Mouse (Mus musculus) thymus, adult 2 months (tissue): ENCODE data around the gene Erp27. TPM values are rescaled to one million over a fixed set of nuclear protein-coding genes. Genes with fewer than 3 reads are reported as not detected.
A peak's percentile ranks its signal among the peaks of the same experiment; 100 is the strongest.

Source experiments
- DNase-seq: peaks from one replicate; pipeline ENCODE4 v3.0.0; 2021
- H3K27ac ChIP-seq: fragments of 200-500 bp; 2 replicates; pipeline ENCODE4 v1.5.1; 2012; ENCODE audit warnings: low read length, control low read depth; ENCODE audit not compliant: control insufficient read depth, insufficient read depth
- H3K27me3 ChIP-seq: fragments of 200-500 bp; 2 replicates; pipeline ENCODE4 v1.6.1; 2012; ENCODE audit warnings: mild to moderate bottlenecking, low read length, moderate library complexity, mixed read lengths; ENCODE audit not compliant: control insufficient read depth, insufficient read depth
- H3K36me3 ChIP-seq: fragments of 200-500 bp; 2 replicates; pipeline ENCODE4 v1.6.1; 2012; ENCODE audit warnings: mild to moderate bottlenecking, low read length, moderate library complexity; ENCODE audit not compliant: control insufficient read depth, insufficient read depth
- H3K4me1 ChIP-seq: fragments of 200-500 bp; replicated peaks from 2 replicates; pipeline ENCODE4 v1.6.1; 2012; ENCODE audit warnings: low read length; ENCODE audit not compliant: control insufficient read depth, insufficient read depth
- H3K4me3 ChIP-seq: fragments of 200-500 bp; 2 replicates; pipeline ENCODE4 v1.5.1; 2012; ENCODE audit warnings: mild to moderate bottlenecking, low read length, control low read depth, moderate library complexity; ENCODE audit not compliant: control insufficient read depth, insufficient read depth
- CTCF ChIP-seq: fragments of 200-500 bp; IDR thresholded peaks from 2 replicates; pipeline ENCODE4 v1.5.1; 2012; ENCODE audit warnings: mild to moderate bottlenecking, control low read depth, low read length, moderate library complexity, borderline replicate concordance; ENCODE audit not compliant: control insufficient read depth, poor library complexity, insufficient read depth; ENCODE audit errors: extremely low read depth
- POLR2A ChIP-seq: fragments of 200-500 bp; IDR thresholded peaks from 2 replicates; pipeline ENCODE4 v1.6.1; 2012; ENCODE audit warnings: mild to moderate bottlenecking, low read length, control low read depth, moderate library complexity; ENCODE audit not compliant: control insufficient read depth, poor library complexity, insufficient read depth; ENCODE audit errors: extremely low read depth
- WGBS: fragments of 180-500 bp; shearing (Covaris S2); methylation state at CpG from one replicate; pipeline ENCODE4 v1.1.7; 2018; 5-methylcytosine and 5-hydroxymethylcytosine counted together
- polyA plus RNA-seq: library from polyadenylated mRNA; depleted of rRNA; stranded (reverse); fragments of >200 nt; gene quantifications from 2 replicates; pipeline ENCODE4 v1.2.3, GENCODE M21; 2012

Erp27 gene
- polyA plus RNA-seq, 1 experiment, result 2.4 TPM

DNA sequence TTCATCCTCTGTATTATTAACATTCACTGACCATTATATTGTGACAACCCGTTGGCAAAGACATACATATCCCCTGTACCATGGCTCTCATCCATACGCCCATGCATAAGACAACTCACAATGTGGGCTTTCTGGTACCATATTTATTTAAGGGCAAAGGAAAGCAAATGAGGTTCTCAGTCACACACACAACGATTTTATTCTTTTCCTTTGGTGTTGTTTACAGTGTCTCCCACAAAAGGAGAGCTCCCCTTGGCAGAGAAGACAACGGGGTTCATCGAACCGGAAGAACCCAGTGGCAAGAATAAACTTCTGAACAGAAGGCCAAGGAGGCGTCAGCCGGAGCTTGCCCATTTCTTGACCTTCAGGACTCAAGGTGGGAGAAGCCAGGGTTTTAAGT, 1.6 kb upstream of the Erp27 start, which contains the start of gene Pde6h:
Pde6h (plus strand) TSS at position 301 of the 400 bp plus-strand sequence.
- Histone ChIP-seq H3K4me1 (peaks cover 2% of the 10 kb centered on the region; the same call in 1 of the 2 replicates), H3K27ac (no peak within 1 kb of the TSS), H3K27me3 (no peaks in the 10 kb centered on the region), H3K4me3 (no peak within 1 kb of the TSS), H3K36me3 (peaks cover 60% of the 10 kb centered on the region)
- TF ChIP-seq POLR2A (no peak), CTCF (no peak)
- no peak for DNase-seq
- 97% methylated on average over 8 of the region's 8 CpGs for WGBS

DNA sequence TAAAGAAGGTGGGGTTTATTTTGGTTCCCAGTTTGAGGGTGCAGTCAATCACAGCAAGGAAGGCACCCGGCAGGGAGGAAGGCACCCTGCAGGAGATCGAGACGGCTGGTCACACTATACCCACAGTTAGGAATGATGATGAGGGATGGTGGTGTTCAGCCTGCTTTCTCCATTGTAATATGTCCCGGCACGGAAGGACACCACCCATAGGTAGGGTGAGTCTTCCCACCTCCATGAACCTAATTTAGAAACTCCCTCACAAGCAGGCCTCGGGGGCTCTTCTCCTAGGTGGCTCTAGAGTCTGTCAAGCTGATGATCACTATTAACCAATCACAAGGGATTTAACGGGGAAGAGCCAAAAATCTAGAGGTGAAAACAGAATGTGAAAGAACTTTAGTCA, 891 bp upstream of the Erp27 start:
- Histone ChIP-seq H3K4me3 (no peak overlapping the region), H3K4me1 (peaks cover 2% of the 10 kb centered on the region; the same call in 1 of the 2 replicates), H3K27ac (no peak overlapping the region), H3K27me3 (no peaks in the 10 kb centered on the region), H3K36me3 (peaks cover 53% of the 10 kb centered on the region)
- WGBS, result 92% methylated on average over 7 of the region's 7 CpGs
- DNase-seq, result no peak
- TF ChIP-seq POLR2A (no peak), CTCF (no peak)

DNA sequence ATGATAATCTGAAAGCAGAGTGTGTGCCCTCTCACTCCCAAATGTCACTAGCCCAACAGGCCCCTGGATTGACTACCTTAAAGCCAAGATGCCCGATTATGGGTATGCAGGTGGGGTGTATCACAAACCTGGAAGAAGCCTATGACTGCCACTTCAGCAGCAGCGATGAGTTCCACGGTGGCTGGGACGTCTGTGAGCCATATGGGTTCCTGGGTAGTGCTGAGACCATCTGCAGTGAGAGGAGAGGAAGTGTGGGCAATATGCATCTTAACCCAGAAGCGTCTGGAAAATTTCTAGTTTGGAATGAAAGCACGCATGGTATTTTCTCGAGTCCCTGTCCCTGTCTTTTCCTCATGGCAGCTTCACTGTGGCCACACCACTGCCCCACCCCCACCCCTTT, 379 bp downstream of the Erp27 start:
- DNase-seq, result no peak
- H3K4me1 ChIP-seq, result peaks cover 2% of the 10 kb centered on the region; the same call in 1 of the 2 replicates
- TF ChIP-seq CTCF (no peak), POLR2A (no peak)
- H3K36me3 ChIP-seq, result peaks cover 41% of the 10 kb centered on the region
- 32% methylated on average over 7 of the region's 7 CpGs for WGBS
- no peaks in the 10 kb centered on the region for H3K27me3 ChIP-seq
- no peak overlapping the region for H3K4me3 ChIP-seq
- H3K27ac ChIP-seq, result peak overlapping the region; percentile 12; the same call in 1 of the 2 replicates

DNA sequence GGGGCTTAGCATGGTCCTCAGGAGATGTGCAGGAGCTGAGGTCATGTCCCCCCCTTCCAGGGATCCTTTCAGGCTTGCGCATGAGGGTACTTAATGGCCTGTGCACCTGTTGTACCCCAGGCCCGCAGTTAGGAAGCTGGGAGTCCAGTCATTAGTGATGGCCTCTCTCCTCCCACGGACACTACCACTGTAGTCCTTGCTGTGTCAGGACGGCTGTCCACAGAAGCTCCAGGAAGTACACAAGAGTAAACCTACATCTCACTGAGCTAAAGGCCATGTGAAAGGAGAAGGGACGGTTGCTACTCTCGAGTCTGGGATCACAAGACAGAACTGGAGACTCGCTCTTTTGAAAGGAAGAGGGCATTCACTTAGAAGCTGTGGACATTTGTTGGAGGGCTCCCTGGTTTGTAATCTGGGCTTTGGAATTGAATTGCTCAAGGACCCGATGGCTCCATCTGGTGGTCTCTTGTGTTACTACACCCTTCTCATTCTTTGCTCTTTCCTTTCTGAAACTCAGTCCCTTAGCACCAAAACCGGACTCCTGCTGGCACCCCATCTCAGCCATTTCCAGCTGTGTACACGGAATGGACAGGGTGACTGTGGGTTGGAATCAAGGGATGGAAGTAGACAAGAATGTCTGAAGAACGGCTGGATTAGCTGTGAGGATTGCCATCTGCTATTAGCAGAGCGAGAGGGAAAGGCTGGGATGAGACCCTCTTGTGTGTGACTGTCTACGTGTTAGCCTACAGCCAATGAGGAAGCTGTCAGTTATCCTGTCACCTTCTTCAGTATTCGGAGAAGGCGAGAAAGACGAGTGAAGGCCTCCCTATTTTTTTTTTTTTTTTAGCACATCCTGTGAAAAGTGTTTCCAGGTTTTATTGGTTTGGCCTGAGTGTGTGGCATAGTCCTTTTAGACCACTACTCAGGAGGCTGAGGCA, 1.4 kb downstream of the Erp27 start:
- no peak for TF ChIP-seq CTCF
- no peak for TF ChIP-seq POLR2A
- peak; percentile 74 for DNase-seq
- WGBS, result 53% methylated on average over 16 of the region's 16 CpGs
- no peak overlapping the region for H3K4me3 ChIP-seq
- H3K27me3 ChIP-seq, result no peaks in the 10 kb centered on the region
- H3K4me1 ChIP-seq, result peaks cover 2% of the 10 kb centered on the region; the same call in 1 of the 2 replicates
- H3K27ac ChIP-seq, result no peak overlapping the region
- peaks cover 31% of the 10 kb centered on the region for H3K36me3 ChIP-seq

DNA sequence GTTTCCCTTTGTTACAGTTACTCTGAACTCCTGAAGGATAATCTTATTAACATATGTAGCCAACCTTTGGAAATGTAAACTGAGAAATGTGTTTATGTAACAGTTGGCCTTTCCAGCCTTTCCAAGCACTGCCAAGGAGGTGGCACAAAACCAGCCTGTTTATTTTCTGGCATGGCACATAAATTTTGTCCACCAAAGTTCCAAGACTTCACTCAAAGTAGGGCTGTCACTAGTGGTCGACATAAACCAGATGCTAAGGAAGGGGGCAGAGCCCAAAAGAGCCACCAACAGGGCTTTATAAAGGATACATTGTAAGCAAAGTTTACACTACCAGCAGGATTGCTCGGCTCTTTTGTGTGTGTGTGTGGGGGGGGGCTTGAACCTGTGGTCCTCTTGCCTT, 4.1 kb downstream of the Erp27 start:
- TF ChIP-seq CTCF, result no peak
- TF ChIP-seq POLR2A, result no peak
- Histone ChIP-seq H3K4me1 (peaks cover 2% of the 10 kb centered on the region), H3K27me3 (no peaks in the 10 kb centered on the region), H3K36me3 (peaks cover 4% of the 10 kb centered on the region), H3K4me3 (no peak overlapping the region), H3K27ac (no peak overlapping the region)
- no peak for DNase-seq
- WGBS, result 88% methylated on average over 2 of the region's 2 CpGs

DNA sequence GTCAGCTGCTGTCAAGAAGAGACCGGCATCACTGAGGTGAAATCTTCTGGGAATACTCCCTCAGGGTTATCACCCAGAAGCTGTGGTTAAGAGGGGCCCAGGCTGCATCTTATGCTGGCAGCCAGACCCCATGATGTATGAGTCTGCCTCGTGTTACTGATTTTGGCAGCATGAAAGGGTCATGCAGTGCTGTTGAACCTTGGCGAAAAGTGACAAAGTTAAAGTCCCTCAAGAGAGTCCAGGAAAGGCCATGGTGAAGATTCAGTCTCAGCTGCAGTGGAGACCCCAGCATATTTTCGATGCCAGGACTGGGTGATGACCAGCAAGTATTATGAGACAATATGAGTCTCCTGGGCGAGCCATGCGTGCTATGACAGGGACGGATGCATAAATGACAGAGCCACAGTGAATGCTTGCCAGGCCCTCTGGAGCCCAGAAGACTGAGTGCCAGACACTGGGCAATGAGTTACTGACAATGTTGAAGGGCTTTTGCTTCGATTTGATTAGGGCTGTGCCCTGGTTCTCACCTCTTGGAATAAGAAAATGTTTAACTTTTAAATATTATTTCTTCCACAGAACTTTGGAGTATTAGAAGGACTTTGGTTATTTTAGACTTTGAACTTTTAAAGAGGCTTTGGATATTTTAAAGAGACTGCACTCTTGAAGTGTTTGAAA, 6.1 kb downstream of the Erp27 start:
- Histone ChIP-seq H3K4me1 (peaks cover 2% of the 10 kb centered on the region), H3K36me3 (peaks cover 2% of the 10 kb centered on the region; the same call in 1 of the 2 replicates), H3K27me3 (no peaks in the 10 kb centered on the region), H3K27ac (no peak overlapping the region), H3K4me3 (no peak overlapping the region)
- TF ChIP-seq POLR2A (no peak), CTCF (no peak)
- no peak for DNase-seq
- 93% methylated on average over 8 of the region's 8 CpGs for WGBS
